Mouse (Mus musculus) liver, embryonic 11.5 days (tissue): ENCODE measurements around the gene Olfr1467. TPM values are rescaled to one million over a fixed set of nuclear protein-coding genes. Genes with fewer than 3 reads are reported as not detected.

ENCODE experiments used
- ATAC-seq: fragments of 200-750 bp; cut with Nextera tagmentation; replicated peaks from 2 replicates; pipeline ENCODE4 v1.8.0; 2017; ENCODE audit warnings: moderate number of reproducible peaks, mild to moderate bottlenecking, moderate TSS enrichment, moderate library complexity; ENCODE audit not compliant: low FRiP score
- DNase-seq: peaks from one replicate; pipeline ENCODE4 v3.0.0-alpha.2; 2017; ENCODE audit warnings: low spot score
- H3K27ac ChIP-seq: fragments of 300-500 bp; sonication (generic); 2 replicates; pipeline ENCODE4 v1.5.1; 2014; ENCODE audit warnings: mild to moderate bottlenecking, low read depth, low read length, control low read depth
- H3K27me3 ChIP-seq: fragments of 300-500 bp; sonication (generic); replicated peaks from 2 replicates; pipeline ENCODE4 v1.6.1; 2014; ENCODE audit warnings: low read length, mixed read lengths; ENCODE audit not compliant: control insufficient read depth, insufficient read depth
- H3K36me3 ChIP-seq: fragments of 300-500 bp; sonication (generic); 2 replicates; pipeline ENCODE4 v1.6.1; 2014; ENCODE audit warnings: mild to moderate bottlenecking, low read length, moderate library complexity, mixed read lengths; ENCODE audit not compliant: control insufficient read depth, insufficient read depth
- H3K4me1 ChIP-seq: fragments of 300-500 bp; sonication (generic); replicated peaks from 2 replicates; pipeline ENCODE4 v1.6.1; 2014; ENCODE audit warnings: low read length, mixed read lengths; ENCODE audit not compliant: control insufficient read depth, insufficient read depth
- H3K4me2 ChIP-seq: fragments of 300-500 bp; sonication (generic); 2 replicates; pipeline ENCODE4 v1.6.1; 2014; ENCODE audit warnings: mild to moderate bottlenecking, control low read depth, moderate library complexity
- H3K4me3 ChIP-seq: fragments of 300-500 bp; sonication (generic); 2 replicates; pipeline ENCODE4 v1.5.1; 2014; ENCODE audit warnings: low read depth, low read length, control low read depth
- H3K9ac ChIP-seq: fragments of 300-500 bp; sonication (generic); 2 replicates; pipeline ENCODE4 v1.6.1; 2014; ENCODE audit warnings: low read depth, low read length, control low read depth
- H3K9me3 ChIP-seq: fragments of 300-500 bp; sonication (generic); 2 replicates; pipeline ENCODE4 v1.6.1; 2016; ENCODE audit warnings: low read length, inconsistent platforms, mixed read lengths; ENCODE audit not compliant: control insufficient read depth
- WGBS: fragments of 180-500 bp; shearing (Covaris S2); extraction: QIAGEN DNeasy Blood & Tissue Kit; methylation state at CpG from one replicate; pipeline ENCODE4 v1.1.7; 2014; 5-methylcytosine and 5-hydroxymethylcytosine counted together
- polyA plus RNA-seq: library from polyadenylated mRNA; unstranded; fragments of >200 nt; fragmentation: Nextera tagmentation; extraction: Ambion mirVana; gene quantifications from 2 replicates; pipeline ENCODE4 v1.2.1, GENCODE M21; 2014

Olfr1467 gene
- polyA plus RNA-seq: not detected in 2 replicates

DNA sequence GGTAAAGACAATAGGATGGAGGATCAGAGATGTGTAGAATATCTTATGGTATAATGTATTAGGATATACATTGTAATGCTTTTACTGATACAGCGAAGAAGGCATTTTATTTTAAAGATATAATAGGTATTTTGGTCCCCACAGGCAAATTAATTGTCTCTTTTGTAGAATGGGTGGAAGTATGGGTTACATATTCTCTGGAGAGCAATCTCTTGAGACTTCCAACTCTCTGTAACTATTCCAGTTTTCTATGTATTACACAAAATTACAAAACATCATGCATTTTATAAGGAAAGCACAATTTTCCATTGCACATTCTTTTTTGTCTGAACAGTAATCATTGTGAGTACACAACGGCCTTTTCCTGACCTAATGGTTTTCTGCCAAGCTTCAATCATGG, at the start of gene Olfr1467:
Olfr1467 (plus strand) TSS at position 301 of the 400 bp plus-strand sequence.
- Histone ChIP-seq H3K4me3 (no peak within 1 kb of the TSS), H3K27me3 (no peaks in the 10 kb centered on the region), H3K36me3 (no peaks in the 10 kb centered on the region), H3K9me3 (peaks cover 7% of the 10 kb centered on the region; the same call in 1 of the 2 replicates), H3K4me1 (no peaks in the 10 kb centered on the region), H3K9ac (no peak within 1 kb of the TSS), H3K4me2 (no peak within 1 kb of the TSS), H3K27ac (no peak within 1 kb of the TSS)
- ATAC-seq (no peak), DNase-seq (no peak)
- WGBS: 72% methylated on average over 2 of the region's 2 CpGs

DNA sequence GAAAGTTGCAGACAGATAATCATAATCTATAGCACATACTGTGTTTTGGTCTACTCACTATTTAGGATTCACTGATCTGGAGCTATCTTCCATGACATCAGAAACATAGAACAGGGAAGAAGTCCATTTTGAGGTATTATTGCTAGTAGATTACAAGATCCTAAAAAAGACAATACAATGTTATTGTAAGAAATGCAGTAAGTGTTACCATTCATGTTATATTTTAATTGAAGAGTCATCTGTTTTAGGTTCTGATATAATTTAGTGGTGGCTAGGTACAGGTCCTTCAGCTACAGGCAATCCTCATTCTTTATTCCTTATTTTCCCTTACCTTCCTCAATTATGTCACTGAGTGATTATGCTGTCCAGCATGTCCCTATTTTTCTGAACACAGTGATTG, 46.6 kb upstream of the Olfr1467 start, which contains the start of gene Olfr1465:
Olfr1465 (minus strand) TSS at position 101 of the 400 bp plus-strand sequence.
- ATAC-seq: no peak
- no peak within 1 kb of the TSS for H3K4me3 ChIP-seq

DNA sequence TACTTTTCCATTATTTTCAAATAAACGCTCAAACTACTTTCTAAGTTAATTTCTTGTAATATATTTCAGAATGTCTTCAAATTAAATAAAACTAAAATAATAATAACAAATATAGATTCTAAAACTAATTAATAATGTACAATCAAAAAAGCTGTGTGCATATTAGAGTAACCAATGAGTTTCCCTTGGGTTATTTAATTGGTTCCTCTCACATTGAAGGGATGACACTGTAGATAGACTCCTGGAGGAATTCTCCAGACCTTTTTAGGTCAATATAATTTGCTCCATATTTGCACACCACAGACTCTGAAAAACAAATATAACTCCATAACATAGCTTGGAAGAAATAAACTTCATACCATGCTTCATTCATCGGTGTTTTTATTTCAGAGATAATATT, 23.5 kb upstream of the Olfr1467 start, which contains the start of gene Olfr1466:
Olfr1466 (plus strand) TSS at position 301 of the 400 bp plus-strand sequence.
- Histone ChIP-seq H3K9ac (no peak within 1 kb of the TSS), H3K4me1 (no peaks in the 10 kb centered on the region), H3K4me2 (no peak within 1 kb of the TSS), H3K27me3 (no peaks in the 10 kb centered on the region), H3K4me3 (no peak within 1 kb of the TSS), H3K9me3 (no peaks in the 10 kb centered on the region; the same call in 1 of the 2 replicates), H3K36me3 (no peaks in the 10 kb centered on the region), H3K27ac (no peak within 1 kb of the TSS)
- WGBS: 79% methylated on average over 2 of the region's 2 CpGs
- DNase-seq (no peak), ATAC-seq (no peak)

More for the DNA sequence above, 46.6 kb upstream of the Olfr1467 start, which contains the start of gene Olfr1465:
- Histone ChIP-seq H3K9me3 (no peaks in the 10 kb centered on the region), H3K27ac (no peak within 1 kb of the TSS), H3K27me3 (no peaks in the 10 kb centered on the region), H3K36me3 (no peaks in the 10 kb centered on the region), H3K4me1 (no peaks in the 10 kb centered on the region), H3K9ac (no peak within 1 kb of the TSS), H3K4me2 (no peak within 1 kb of the TSS)
- DNase-seq: no peak

DNA sequence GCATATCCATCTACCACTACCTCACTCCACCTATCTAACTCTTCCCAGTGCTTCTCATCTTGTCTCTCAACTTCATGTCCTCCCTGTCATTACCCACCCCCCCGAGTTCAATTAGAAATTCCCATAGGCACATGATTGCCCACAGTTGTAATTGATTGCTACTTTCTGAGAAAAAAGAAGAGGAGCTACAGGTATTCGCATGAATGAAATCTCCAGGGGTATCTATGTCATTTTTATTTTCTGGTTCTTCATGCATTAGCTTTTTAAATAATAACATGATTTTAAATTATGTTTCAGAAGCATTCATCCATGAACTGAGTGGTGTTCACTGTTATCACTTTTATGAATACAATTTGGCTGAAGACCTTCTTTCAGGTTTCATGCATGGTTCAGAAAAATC, 45.5 kb downstream of the Olfr1467 start, which contains the start of gene Olfr1469:
Olfr1469 (plus strand) TSS at position 301 of the 400 bp plus-strand sequence.
- H3K27ac ChIP-seq: no peak within 1 kb of the TSS
- DNase-seq (no peak), ATAC-seq (no peak)
- no peaks in the 10 kb centered on the region for H3K4me1 ChIP-seq
- H3K4me3 ChIP-seq: no peak within 1 kb of the TSS
- no peak within 1 kb of the TSS for H3K9ac ChIP-seq
- H3K27me3 ChIP-seq: no peaks in the 10 kb centered on the region
- 0 out of 2 replicates have a peak, but pooled peaks cover 2% of the 10 kb centered on the region for H3K9me3 ChIP-seq
- no peak within 1 kb of the TSS for H3K4me2 ChIP-seq
- H3K36me3 ChIP-seq: no peaks in the 10 kb centered on the region
- 69% methylated on average over 2 of the region's 2 CpGs for WGBS

Other genes starting within 250 kb of the Olfr1467 start
- not detected in 2 replicates for gene Olfr1459, start 212.7 kb upstream of the Olfr1467 start, polyA plus RNA-seq
- gene Olfr1461, start 199.2 kb upstream of the Olfr1467 start, polyA plus RNA-seq: not detected in 2 replicates
- gene Olfr1462, start 176.5 kb upstream of the Olfr1467 start, polyA plus RNA-seq: not detected in 2 replicates
- gene Olfr1463, start 130.9 kb upstream of the Olfr1467 start, polyA plus RNA-seq: not detected in 2 replicates
- not detected in 2 replicates for gene Olfr1465, start 46.7 kb upstream of the Olfr1467 start, polyA plus RNA-seq
- not detected in 2 replicates for gene Olfr1466, start 23.4 kb upstream of the Olfr1467 start, polyA plus RNA-seq
- gene Olfr1469, start 45.6 kb downstream of the Olfr1467 start, polyA plus RNA-seq: not detected in 2 replicates
- gene Olfr1471, start 81.2 kb downstream of the Olfr1467 start, polyA plus RNA-seq: not detected in 2 replicates
- not detected in 2 replicates for gene Olfr1472, start 93.8 kb downstream of the Olfr1467 start, polyA plus RNA-seq
- gene Olfr1474, start 107.3 kb downstream of the Olfr1467 start, polyA plus RNA-seq: not detected in 2 replicates
- gene Olfr1475, start 118.0 kb downstream of the Olfr1467 start, polyA plus RNA-seq: not detected in 2 replicates
- gene Olfr1477, start 138.3 kb downstream of the Olfr1467 start, polyA plus RNA-seq: not detected in 2 replicates
- not detected in 2 replicates for gene Olfr1480, start 165.7 kb downstream of the Olfr1467 start, polyA plus RNA-seq
- not detected in 2 replicates for gene Olfr1484, start 221.3 kb downstream of the Olfr1467 start, polyA plus RNA-seq